Mouse (Mus musculus) gastrocnemius, postnatal 14 days (tissue): ENCODE results near the gene Adamts8. TPM values are rescaled to one million over a fixed set of nuclear protein-coding genes. Genes with fewer than 3 reads are reported as not detected.
A peak's percentile ranks its signal among the peaks of the same experiment; 100 is the strongest.

Experiments used
- DNase-seq: peaks from one replicate; pipeline ENCODE4 v3.0.0; 2021; ENCODE audit warnings: mixed read lengths
- intact Hi-C: fragments of 180-260 bp; cut with DNase I; formaldehyde crosslinking; loops from one replicate; pipeline ENCODE4 v1.15.1; 2025; ENCODE audit warnings: low total_unique reads
- long read RNA-seq, 2 experiments: library from polyadenylated mRNA; stranded (forward); transcript quantifications; one replicate each; pipeline ENCODE4 v2.0.0; 2021
- total RNA-seq, 2 experiments: library from RNA; stranded (reverse); gene quantifications; 2 replicates each; pipeline ENCODE4 v1.2.3; 2021

The Adamts8 gene
- total RNA-seq, result 1 to 10 TPM; 3.8 to 4.2 TPM
- long read RNA-seq, experiment 1, transcript Adamts8-201 (9 exons, 3,631 nt), result major isoform, 5 of 6 reads
- long read RNA-seq, experiment 1, partial matches to known transcripts, result 1 of 6 reads
- long read RNA-seq, experiment 1, other reads (novel, unspliced or antisense), result 0 of 6 reads
- long read RNA-seq, experiment 2, transcript Adamts8-201 (9 exons, 3,631 nt), result major isoform, 9 of 14 reads
- long read RNA-seq, experiment 2, partial matches to known transcripts, result 5 of 14 reads
- long read RNA-seq, experiment 2, other reads (novel, unspliced or antisense), result 0 of 14 reads

DNA sequence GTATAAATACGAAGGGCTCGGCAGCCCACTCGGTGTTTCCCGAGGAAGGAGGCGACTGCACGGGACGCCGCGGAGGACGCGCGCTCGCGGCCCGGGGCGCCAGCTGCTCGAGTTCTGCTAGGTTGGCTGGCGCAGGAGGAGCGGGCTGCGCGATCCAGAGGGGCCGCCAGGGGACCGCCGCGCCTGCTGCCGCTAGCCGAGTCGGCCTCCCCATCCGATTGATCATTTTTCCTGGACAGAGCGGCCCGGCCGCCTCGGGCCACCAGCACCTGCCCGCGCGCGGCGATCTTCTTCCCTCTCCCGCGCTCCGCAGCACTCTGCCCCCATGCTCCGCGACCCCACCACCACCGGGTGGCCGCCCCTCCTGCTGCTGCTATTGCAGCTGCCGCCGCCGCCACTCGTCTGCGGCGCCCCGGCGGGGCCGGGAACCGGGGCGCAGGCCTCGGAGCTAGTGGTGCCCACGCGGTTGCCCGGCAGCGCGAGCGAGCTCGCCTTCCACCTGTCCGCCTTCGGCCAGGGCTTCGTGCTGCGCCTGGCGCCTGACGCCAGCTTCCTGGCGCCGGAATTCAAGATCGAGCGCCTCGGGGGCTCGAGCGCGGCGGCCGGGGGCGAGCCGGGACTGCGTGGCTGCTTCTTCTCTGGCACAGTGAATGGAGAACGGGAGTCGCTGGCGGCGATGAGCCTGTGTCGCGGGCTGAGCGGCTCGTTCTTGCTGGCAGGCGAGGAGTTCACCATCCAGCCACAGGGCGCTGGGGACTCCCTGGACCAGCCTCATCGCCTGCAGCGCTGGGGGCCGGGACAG is at the start of gene Adamts8:
Gene Adamts8 (plus strand): TSS at position 51 of the 802 bp plus-strand sequence.
- DNase-seq, result peak; percentile 66
- intact Hi-C loops, result loop anchor here (5.0 kb wide), 1 partner anchor 140 kb away; no protein-coding TSS in a partner anchor

DNA sequence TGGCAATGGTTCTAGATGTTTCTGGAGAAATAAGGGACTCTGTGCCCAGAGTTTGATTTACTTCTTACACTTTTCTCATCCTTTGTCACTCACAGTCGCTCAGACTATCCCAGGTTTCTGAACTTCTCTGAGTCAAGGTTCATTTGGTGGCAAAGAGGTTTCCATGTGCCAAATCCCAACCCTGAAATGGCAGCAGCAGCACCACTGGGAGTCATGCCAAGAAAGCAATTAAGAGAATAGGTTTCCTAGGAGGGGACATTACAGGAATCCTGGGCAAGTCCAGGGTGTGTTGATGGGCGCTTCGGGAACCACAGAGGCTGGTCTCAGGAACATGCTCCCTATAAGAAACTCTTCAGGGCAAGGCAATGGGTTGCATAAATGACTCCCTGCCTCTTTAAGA is 46.7 kb upstream of the Adamts8 start:
- intact Hi-C loops, result no loop called here
- DNase-seq, result no peak

DNA sequence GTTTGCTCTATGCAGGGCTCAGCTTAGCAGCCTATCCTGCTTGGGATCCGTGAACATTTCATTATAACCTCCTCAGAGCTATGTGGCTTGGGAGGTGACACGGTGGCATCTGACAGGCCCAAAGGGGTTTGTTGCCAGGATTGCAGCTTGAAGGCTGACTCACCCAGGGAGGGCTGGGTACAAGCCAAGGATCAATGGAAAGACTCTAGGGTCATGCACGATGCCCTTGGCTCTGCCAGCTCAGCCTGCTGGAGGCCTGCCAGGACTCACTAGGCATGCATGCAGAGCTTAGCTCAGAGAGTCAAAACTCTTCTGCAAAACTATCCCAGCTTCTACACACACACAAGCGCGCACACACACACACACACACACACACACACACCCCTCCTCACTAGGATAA is 45.6 kb upstream of the Adamts8 start:
- intact Hi-C loops, result no loop called here
- DNase-seq, result peak; percentile 80

DNA sequence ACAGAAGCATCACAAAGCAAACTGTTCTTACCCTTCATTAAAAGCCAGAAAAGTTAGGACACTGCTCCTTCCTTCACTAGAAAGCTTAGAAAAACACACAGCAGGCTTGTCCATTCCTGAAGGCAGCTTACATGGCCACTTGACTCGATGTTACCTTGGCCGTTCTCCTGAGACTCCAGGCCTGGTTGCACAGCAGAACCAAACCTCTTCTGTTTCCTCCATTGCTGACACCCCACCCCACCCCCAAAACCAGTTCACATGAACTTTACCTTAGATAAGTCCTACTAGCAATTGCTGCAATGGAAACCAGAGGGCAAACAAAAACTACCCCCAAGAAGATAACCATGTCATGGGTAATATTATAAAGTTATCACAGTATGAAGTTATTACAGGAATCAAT is 45.2 kb upstream of the Adamts8 start:
- intact Hi-C loops, result no loop called here
- no peak for DNase-seq

DNA sequence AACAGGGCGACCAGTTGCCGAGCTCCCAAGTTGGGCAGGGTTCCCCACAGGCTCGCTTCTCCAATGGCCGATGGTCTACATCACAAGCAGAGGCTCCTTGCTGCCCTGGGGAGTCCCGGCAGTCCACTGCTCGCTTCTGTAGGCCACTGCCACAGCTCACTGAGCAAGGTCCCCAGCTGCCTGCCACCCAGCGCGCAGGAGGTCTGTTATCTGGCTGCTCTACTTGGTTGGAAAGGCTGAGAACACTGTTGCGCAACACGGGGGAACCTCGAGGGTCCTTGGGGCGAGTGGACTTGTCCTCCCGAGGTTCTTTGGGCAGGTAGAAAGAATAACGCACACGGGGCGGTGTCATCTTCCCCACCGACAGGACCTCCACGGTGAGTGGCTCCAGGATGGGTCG is 40.2 kb upstream of the Adamts8 start:
- DNase-seq, result no peak
- intact Hi-C loops, result no loop called here

DNA sequence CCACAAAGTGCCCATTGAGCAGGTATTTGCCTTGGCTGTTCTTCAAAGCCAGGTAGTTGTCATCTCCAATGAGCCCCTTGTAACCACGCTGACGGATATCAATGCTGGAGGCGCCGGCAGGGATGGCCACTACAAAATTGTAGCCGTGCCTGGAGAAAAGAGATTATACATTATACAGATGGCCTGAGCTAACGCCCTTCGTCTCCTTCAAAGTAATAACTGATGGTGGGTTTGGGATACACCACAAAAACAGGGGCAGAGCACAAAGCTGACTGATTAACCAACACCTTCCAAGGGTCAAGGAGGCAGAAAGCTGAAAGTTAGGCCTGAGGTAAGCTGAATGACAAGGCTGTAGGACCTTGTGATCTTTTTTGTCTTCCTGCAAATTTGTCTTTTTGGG is 39.7 kb upstream of the Adamts8 start:
- no peak for DNase-seq
- intact Hi-C loops, result no loop called here

DNA sequence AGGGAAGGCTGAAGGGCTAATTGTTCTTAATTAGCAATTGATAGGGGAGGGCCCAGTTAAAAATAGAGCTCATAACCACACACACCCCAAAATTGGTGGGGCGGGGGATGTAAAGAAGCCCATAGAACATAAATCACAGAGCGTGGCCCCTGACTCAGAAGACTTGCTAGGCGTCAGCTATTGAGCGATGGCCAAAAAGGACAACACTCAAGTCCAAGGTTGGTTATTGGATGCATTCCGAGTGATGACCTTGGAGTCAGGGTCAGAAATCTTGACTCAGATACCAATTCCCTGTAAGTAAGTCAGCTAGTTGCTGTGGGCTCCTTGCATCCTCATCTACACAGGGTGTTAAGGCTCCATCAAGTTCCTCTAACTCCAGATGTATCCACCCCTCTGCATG is 39.1 kb upstream of the Adamts8 start:
- intact Hi-C loops, result no loop called here

DNA sequence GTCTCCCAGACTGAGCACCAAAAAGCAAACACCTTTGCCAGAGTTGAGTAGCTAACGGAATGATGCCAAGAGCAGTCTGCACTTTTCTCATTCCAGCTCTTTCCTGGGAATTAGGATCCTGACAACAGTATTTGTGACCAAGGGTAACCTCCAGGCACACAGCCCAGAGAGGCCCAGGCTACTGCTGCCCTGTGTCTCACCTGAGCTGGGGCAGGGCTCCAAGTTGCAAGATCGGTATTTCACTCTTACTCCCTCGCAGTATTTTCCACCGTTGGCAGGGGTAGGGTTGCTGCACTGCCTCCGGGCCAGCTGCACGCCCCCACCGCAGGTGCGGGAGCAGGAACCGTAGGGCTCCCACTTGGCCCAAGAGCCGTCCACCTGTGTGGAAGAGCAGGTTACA is 36.5 kb upstream of the Adamts8 start:
- intact Hi-C loops, result no loop called here
- no peak for DNase-seq

More for the DNA sequence above, 39.1 kb upstream of the Adamts8 start:
- DNase-seq, result no peak

DNA sequence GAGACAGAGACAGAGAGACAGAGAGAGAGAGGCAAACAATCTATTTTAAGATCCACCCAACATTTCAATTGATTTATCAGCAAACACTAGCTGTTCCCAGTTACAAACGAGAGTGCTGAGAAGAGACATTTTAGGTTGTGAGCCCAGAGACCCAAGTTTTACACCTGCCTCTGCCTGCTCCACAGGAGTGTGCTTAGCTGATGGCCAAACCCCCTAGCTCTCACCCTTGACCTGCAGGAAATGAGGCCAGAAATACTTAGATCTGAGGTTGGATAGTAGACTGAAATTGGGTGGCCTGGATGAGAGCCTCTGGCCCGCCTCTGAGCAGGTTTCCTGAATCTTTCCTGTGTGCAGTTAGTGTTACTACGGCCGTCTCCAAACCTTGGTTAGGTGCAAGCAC is 35.9 kb upstream of the Adamts8 start:
- intact Hi-C loops, result no loop called here
- no peak for DNase-seq

DNA sequence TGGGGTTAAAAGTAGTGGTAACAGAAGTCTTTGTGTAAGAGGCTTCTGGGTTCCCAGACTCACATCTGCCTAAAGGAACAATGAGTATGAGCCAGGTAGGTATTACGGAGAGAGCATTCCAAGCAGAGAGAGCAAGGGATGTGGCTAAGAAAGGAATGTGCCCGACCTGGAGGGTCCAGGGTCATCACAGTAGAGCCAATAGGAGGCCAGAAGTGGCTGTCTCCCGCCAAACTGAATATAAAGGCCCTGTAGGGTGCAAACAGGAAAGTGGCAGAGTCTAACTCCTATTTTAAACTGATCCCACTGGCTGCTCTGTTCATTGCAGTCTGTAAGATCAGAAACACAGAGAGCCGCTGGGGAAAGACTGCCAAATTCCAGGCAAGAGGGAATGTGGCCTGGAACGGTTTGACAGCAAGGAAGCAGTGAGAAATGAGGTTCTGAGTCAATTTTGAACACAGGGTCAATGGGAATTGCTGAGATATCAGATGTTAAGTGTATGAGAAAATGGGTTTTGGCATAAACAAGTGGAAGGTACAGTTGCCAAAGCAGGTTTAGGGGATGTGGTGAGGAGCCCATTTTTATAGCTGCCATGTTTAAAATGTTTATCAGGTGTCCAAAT is 34.6 kb upstream of the Adamts8 start:
- intact Hi-C loops, result no loop called here
- DNase-seq, result no peak

DNA sequence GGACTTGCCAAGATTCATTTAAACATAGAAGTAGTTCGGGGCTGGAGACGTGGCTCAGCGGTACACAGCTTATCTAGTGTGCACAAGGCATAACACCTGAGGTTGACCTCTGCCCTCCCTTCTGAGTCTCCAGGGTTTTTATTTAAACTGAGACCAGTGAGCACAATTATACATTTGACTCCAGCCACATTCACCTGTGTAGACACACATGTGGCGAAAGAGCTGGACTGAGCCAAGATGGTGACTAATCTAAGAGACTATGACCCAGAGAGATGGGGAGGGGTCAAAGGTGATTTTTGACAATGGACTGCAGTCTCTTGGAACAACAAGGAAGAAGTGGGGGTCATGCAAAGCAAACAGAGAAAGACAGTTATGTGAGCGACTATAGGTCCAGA is 34.1 kb upstream of the Adamts8 start:
- DNase-seq, result no peak
- intact Hi-C loops, result no loop called here

DNA sequence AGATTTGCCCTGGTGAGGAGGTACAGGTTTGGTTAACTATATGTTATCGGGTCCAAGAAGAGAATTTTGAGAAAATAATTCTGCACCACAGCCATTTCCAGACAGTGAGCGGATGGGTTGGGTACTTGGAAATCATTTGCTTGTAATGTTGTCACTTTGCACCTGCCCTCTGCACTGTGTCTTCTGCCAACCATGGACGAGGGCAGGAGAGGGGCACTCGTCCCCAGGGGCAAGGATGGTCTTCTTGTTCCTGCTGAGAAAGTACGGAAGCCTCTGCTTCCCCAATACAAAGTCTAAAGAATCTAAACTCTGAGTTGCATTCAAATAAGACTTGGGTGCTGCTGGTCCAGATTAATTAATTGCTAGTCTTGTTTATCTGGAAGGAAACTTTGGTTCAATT is 33.4 kb upstream of the Adamts8 start:
- intact Hi-C loops, result no loop called here

DNA sequence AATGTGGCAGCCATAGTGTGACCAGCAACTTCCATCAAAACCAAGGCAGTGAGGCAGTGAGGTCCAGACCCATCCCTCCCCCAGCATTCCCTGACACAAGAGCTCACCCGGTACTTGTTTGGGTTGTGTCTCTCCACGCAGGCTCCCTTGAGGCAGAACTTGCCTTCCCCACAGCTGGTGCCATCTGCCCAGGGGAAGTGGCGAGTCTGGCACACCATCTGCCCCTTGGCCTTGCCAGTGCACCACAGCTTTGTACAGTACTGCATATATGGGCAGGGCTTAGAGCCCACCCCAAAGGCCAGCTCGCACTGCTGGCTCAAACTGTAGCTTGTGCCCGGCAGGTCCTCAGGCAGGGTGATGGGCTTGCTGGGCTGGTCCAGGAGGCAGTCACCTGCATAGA is 31.9 kb upstream of the Adamts8 start:
- intact Hi-C loops, result no loop called here
- DNase-seq, result no peak

More for the DNA sequence above, 33.4 kb upstream of the Adamts8 start:
- no peak for DNase-seq

DNA sequence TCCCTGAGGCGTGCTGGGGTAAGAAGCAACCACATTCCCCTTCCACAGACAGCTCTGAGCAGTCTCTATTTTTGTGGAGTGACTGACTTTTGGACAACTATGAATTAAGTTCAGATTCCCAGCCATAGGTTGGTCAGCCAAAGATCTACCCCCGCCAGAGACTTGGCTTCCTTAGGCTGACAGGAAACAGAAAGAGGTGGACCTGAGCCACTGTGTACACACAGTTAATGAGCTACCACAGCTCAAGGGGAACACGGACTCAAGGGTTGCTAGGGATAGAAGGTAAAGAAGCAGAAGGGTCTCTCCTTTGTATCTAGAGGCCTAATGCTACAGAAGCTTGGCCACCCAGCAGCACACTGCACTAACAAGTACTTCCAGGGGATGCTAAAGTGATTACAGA is 30.2 kb upstream of the Adamts8 start:
- intact Hi-C loops, result no loop called here
- DNase-seq, result no peak

DNA sequence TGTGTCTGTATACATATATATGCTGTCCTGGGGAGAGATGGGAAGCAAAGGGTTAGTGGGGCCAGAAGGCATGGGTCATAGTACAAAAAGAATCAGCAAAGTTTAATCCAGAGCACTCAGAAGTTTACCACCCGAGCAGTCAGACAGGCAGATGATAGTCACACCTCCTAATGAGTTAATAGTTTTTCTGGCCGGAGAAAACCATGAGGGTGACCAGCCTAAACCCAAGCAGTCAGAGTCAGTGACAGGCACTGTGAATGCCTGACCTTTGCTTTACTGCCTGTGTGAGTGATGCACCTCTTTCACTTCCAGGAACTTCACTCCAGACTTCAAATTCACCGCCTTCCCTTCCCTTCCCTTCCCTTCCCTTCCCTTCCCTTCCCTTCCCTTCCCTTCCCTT is 28.9 kb upstream of the Adamts8 start:
- intact Hi-C loops, result no loop called here
- DNase-seq, result no peak

DNA sequence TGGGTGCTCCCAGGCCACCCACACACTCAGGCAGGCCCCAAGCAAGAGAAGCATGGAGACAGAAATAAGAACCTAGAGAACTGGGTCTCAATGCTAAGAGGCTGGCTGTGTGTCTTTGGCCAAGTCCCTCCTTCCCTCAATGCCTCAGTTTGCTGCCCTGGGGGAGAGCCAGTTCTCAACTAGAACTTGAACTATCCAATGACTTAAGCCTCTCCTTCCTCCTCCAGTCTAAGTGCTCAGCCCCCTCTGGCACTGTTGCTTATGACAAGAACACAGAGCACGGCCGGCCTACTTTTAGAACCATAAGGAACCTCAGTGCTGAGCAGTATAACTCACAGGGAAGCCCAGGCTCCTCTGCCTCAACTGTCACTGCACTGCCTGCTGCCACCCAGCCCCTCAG is 28.1 kb upstream of the Adamts8 start:
- intact Hi-C loops, result no loop called here

DNA sequence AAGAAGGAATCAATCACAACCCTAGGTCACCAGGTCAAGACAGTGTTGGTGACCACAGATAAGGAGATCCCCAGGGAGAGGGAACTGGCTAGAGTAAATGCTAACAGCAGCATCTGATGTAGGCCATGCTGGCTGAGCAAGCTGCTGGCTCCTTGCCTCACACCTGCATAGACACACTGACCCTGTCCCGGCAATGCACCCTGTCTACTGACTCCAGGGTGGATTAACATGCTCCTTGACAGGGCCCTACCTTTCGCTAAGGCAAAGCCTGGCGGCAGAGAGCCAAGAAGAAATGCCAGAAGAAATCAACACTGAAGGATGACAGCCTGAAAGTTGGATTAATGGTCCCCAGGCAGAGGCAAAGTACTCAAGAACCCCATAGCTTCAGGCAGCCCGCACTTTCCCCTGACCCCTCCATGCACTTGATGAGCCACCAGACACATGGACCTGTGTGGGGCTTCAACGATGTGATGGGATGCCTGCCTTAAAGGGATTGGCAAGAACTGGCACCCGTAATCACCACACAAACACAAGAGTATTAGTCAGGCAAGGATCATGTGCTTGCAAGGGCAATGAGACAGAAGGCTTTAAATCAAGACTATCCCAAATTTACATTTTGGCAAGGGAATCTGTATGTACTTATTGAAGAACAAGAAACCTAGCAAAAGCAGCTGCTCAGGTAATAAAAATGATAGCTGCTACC is 25.9 kb upstream of the Adamts8 start:
- intact Hi-C loops, result no loop called here
- DNase-seq, result peak; percentile 31

More for the DNA sequence above, 28.1 kb upstream of the Adamts8 start:
- peak; percentile 19 for DNase-seq

DNA sequence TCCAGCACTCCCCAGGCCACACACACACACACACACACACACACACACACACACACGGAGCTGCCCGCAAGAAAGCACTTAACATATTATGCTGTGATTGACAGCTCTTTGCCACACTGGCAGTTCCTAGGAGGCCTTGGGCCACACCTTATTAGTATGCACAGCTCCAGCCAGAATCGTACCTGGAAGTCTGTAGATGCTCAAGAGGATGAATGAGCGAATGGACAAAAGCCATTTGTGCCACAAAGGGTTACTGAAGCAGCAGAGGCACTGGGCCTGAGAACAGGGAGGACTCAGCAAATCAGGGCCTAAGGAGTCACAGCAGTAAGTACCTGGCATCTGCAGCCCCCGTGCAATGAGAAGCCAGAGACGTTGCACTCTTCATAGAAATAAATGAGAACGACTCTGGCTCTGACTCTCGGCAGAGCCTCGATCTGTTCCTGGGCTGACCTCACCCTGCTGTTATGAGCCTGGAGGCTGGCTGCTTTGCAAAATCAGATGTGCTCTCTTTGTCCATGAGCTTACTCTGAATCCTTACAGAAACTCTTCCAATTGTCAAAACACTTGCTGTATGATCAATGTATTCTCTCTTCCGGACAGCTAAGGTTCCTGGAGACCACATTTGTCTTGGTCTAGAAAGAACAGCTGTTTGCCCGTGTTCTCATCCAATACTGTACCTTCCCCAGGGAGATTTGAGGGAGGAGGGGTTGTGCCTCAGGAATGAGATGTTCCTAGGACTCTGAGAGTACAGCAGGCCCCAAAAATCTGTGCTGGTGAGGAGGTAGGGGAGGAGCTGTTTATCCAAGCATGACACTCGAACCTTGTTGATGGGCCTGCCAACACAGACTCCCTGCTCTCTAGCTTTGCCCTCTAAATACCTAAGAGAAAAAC is 23.7 kb upstream of the Adamts8 start:
- intact Hi-C loops, result no loop called here

DNA sequence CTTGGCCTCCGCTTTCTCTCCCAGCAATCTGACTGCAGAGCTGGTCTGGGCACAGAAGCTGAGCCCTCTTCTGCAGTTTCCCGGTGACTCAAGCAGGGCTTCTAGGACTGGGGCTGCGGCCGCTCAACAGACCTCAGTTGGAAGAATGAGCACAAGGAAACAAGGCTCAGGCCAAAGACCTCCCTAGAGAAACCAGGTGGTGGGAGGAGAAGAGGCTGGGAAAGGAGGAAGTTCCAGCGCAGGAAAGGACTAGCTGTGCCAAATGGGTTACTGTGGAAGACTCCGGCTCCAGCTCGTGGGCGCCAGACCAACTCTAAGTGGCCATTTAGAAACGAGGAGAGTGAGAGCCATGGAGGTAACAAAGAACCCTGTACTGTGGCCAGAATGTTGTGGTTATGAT is 22.7 kb upstream of the Adamts8 start:
- intact Hi-C loops, result no loop called here
- peak; percentile 62 for DNase-seq

More for the DNA sequence above, 23.7 kb upstream of the Adamts8 start:
- peak; percentile 37 for DNase-seq
